Mouse (Mus musculus) 3134 (cell line): ENCODE measurements around the gene Tmem245.

Experiments used
- DNase-seq: peaks from one replicate; pipeline ENCODE4 v3.0.0-alpha.2; 2011; ENCODE audit warnings: low spot score; ENCODE audit not compliant: insufficient read length; ENCODE audit errors: extremely low read depth

The Tmem245 gene

DNA sequence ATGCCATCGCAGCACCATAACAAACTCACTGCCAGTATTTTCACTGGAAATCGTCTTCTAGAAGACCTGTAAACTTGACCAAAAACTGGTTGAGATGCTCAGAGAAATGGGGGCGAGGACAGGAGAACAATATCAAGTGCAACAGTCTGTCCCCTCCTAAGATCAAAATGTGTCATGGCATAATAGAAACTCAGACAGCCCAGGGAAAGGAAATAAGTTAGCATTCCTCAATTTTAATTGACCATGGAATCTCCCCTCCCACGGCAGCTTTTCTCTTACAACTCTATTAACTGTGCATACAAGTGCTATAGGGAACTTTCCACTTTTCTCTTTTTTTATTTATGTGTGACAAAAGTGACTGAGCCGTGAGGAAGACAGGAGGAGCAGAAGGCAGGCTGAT, 79.5 kb downstream of the Tmem245 start:
- no peak for DNase-seq

DNA sequence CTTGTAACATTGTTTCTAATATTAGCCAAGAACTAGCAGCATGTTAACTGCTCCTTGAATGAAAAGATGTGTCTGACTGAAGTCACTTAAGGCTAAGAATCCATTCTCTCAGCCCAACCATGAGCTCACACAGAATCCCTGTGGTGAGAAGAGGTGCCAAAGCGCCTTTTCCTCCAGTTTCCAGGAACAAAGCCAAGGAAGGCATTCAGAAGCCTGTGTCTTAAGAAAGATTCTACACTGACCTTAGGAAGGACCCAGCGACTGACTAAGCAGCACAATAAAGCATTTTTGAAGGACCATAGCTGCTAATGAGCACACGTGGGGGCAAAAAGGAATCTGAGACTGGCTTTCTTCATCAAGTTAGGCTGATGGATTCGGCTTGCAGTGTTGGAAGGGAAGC, 81.3 kb downstream of the Tmem245 start:
- peak; percentile 63 for DNase-seq

DNA sequence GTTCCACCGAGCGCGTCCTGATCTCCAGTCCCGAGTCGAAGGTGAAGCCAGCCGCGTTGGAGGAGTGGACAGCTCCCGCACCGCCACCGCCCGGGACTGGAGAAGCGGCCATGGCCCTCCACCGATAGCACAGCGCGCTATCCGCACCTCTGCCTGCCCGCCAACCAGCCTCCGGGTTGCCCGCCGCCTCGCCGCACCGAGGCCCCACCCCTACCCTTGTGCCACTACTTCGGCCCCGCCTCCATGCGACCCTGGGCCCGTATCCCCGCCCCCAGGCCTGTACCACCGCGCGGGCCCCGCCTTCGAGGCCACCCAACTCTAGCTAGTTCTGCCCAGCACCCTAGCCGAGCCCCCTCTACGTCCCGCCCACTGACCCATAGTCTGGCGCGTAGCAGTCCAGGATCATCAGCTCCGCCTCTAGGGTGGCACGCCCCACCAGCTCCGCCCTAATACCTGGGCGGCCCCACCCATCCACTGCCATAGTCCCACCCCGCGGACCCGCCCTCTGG, 82.2 kb downstream of the Tmem245 start, which contains the start of gene Ctnnal1:
Gene Ctnnal1 (minus strand): TSS at position 186 of the 509 bp plus-strand sequence.
- DNase-seq: peak; percentile 96

DNA sequence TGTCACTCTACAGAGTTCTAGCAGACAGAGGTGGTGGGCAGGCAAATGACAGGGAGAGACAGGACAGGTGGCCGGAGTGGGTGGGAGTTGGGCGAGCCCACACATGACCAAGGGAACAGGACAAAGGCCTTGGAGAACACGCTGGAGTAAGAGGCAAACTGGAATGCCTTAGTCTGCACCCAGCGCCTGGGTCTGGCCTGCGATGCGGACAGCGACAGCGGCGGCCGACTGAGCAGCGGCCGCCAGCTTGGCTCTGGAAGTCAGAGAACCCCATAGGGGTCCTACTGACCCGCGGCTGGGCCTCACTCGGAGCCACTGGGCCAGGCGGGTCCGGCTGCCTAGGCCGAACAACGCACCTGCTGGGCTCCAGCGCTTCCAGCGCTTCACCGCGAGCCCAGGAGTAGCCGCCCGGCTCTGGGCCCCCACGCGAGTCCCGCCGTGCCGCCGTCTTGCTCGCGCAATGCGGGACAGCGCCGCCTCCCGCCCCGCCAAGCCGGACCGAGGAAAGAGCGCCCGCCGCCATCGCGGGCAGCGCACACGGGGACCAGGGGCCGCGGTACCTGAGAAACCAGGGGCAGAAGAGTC, 82.7 kb downstream of the Tmem245 start:
- peak; percentile 76 for DNase-seq

DNA sequence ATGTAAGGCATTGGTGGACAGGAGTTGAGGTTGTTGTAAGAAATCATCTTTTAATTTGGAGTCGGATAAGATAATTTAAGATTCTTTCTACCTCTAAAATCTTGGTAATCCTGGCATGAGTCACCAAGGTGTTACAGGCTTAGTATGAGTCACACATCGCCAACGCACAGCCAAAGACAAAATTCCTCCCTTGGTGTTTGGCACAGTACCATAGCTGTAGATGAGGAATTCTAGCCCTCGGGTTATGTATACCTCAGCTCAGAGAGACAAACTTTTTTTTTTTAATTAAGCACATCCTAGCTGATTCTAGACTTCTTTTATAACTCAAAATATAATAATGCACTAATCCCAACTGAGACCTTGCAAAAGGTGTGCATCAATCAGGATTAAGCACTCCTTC, 83.2 kb downstream of the Tmem245 start:
- peak; percentile 53 for DNase-seq

DNA sequence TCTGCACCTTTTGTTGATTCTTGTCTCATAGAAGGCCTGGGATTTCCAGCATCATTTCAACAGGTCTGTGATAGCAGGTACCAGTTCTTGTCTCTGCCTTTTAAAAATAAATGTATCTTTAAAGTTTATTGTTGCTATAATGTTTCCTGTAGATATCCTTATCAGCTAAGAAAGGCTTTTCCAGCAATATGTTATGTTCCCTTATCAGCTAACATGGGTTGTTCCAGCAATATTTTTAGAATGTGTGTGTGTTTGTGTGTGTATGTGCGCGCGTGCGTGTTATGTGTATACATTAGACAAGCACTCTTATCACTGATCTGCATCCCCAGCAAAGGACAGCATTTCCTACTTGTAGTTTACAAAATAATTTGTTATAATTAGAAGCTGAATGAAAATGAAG, 85.7 kb downstream of the Tmem245 start:
- no peak for DNase-seq

DNA sequence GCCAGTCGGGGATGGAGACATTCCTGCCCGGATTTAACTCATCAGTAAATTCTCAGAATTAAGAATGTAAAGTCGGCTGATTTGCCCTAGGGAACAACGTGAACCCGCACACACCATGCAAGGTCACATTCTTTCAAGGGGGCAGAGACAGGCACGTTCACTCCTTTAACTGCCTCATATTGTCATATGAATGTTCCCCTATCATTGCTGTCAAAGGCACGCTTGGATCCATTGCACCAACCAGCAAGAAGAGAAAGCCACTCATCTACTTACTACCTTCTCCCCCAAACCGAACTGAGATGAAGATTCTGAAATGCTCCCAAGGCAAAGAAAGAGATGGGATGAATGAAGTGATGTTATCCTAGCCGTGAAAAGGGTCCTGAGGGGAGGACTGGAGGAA, 88.5 kb downstream of the Tmem245 start:
- DNase-seq: no peak

DNA sequence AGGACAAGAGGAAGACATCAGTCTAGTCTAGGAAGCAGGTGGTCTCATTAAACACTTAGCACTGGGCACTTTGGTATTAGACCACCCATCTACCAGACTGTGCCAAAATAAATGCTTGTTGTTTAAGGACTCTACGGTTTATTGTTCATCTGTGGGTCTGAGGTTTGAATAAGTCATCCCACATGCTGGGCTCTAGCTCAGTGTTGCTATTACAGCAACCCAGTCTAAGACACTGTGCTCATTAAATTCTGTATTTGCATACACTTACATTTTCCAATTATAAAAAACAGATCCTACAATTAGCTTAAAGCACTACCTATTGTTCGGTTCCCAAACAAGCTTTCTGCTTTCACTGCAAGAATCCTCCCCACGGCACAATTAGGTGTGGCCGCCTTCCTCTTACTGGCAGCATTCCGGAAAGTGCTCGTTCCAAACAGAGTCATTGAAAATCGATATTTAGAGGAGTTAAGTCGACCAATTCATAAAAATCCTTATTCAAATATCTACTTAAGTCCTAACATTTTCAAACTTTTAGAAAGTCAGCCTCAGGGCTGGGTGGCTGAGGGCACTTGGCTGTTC, 90.8 kb downstream of the Tmem245 start:
- DNase-seq: no peak

DNA sequence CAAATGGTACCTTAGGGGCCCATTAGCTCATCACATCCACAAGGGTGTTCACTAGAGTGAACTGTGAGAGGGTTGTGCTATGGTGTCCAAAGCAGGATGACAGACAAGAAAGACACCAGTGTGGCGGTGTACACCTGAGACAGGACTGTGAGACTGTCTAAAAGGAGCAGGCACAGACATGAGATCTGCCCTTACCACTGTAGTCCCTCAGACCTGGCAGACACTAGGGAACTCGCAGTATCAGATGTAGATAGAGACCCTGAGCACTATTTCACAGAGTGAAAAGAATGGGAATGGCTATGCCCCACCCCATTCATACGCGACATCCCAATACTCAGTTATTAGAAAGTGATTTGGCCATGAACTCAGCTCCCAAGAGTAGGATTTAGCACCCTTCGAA, 91.3 kb downstream of the Tmem245 start:
- no peak for DNase-seq

DNA sequence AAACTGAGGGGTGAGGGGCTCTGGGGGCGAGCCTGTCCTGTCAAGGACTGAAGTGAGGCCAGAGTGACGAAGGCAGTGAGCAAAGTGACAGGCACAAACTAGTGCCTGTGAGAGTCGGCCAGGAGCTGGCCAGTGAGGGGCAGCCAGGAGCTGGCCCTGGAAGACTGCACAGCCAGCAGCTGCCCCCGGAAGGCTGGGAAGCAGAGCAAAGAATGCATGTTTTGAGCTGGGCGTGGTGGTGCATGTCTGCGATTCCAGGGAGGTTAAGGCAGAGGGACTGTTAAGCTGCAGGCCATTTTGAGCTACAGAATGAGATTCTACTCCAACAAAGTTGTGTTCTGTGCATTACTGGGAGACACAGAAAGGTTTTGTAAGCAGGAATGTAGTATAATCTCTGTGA, 96.5 kb downstream of the Tmem245 start:
- no peak for DNase-seq

DNA sequence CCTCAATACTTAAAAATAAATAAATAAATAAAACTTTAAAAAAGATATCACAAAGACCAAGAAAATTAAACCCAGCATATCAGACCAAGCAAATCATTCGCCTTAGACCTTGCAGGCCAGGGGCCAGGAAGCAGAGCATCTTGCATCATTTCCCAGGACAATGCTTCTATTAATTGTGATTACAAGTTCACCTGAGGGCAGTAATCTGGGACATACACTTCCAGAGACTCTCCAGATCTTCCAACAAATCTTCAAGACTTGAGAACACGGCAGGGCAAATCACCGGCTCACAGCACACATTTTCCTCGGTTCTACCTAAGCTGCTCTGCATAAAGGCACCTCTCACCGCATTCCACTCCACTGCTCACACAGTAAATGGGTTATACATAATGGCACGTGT, 99.2 kb downstream of the Tmem245 start:
- no peak for DNase-seq

DNA sequence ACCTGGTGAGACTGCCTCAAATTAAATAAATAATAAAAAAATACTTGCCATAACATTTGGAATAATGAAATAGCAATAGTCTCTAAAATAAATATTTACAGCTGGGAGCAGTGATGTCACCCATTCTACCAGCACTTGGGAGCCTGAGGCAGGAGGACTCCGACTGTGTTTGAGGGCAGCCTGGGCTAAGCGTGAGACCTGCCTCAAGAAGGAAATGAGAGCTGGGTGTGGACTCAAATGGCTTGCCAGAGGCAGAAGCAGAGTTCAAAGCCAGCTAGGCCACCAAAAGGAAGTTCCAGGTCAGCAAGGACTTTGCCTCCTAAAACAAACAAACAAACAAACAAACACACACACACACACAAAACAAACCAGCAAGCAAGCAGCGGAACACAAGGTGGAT, 99.8 kb downstream of the Tmem245 start:
- DNase-seq: no peak

DNA sequence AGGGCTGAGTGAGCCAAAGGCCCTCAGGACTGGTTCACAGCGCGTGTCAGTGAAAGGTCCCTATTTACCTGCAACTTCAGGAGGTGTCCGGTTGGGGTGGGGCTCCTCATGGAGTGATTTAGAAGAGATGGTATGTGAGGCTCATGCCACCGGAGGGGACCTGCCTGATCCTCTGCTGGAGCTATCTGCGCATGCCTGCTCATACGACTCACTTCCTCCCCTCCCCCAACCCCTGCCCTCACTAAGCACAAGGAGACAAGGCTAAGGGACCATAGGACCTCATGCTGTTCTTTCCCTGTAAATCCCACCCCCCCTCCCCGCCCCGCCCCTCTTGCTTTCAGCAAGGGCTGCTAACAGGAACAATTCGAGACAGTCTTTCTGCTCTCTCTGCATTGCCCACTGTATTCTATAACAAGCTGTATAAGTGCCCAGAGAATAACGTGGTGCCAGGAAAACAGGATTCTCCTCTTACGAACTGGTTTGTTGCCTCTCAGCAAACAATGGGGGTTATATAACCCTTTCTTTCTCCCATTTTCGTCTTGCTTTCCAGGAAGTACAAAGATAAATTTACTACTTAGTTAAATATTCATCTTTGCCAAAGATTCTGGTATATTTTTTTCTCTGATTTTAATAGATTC, 101.2 kb downstream of the Tmem245 start:
- no peak for DNase-seq

DNA sequence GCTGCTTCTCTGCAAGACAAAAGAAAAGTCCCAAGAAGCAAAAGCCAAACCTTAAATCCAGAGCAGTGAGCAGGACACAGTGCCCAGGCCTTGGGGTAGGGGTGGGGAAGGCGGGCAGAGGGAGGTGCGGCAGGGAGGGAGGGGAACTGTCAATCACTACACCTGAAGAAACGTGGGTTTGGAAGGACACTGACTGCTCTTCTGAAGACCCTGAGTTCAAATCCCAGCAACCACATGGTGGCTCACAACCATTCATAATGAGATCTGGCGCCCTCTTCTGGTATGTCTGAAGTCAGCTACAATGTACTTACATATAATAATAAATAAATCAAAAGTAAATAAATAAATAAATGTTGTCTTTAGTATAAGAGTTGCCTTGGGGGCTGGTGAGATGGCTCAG, 102.3 kb downstream of the Tmem245 start:
- no peak for DNase-seq

DNA sequence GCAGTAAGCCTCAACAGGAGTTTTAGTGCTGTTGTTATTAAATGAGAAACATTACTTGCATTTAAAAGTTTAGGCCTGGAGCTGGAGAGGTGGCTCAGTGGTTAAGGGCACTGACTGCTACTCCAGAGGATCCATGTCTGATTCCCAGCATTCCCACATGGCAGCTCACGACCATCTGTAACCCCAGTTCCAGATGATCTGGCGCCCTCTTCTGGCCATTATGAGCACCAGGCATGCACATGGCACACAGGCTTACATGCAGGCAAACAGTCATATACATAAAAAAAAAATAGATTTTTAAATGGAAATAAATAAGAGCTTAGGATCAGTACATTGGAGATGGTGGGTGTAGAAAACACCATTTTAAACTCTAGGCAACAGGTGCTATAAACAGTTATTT, 103.3 kb downstream of the Tmem245 start:
- no peak for DNase-seq

DNA sequence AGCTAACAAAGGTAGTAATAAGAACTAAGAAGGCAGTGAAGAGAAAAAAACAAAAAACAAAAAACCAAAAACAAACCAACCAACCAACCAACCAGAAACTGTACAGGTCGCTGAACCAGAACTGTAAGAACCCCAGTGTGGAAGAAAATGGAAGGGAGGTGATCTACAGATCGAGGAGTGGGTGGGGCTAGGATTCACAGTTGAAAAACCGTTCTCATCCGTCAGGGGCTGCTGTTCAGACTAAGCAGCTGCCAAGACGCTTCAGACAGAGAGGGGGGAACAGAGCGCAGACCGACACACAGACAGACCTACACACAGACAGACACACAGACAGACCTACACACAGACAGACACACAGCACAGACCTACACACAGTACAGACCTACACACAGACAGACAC, 104.7 kb downstream of the Tmem245 start:
- no peak for DNase-seq

DNA sequence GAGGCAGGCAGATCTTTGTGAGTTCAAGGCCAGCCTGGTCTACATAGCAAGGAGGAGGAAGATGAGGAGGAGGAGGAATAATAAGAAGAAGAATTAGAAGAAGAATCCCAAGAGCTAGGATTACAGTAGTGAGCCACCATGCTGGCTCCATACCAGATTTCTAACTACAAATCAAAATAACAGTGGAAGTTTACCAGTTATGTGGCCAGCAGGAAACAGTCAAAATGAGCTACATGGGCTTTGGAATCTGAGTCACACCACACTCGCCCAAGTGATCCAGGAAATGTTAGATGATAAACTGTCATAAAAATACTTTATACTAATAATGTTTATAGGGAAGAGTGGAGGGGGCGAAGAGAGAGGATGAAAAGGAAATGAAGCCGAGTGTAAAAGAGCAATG, 106.9 kb downstream of the Tmem245 start:
- DNase-seq: peak; percentile 68

DNA sequence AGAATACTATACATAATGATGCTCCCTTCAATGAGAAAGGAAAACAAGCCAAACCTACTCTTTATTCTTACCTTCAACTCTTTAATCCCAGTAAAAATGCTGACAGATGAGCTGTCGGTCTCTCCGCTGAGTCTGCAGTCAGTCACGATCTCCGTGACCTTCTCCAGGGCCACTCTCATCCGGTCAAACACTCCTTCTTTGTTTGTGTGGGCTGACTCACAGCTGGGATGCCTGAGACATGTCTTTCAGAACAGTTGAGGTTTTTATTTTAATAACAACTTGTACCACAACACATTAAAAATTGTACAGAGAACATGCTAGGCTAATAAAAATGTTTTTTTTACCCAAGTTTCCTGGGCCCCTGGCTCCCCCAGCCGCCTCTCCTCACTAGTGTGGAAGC, 109.6 kb downstream of the Tmem245 start:
- peak; percentile 59 for DNase-seq

DNA sequence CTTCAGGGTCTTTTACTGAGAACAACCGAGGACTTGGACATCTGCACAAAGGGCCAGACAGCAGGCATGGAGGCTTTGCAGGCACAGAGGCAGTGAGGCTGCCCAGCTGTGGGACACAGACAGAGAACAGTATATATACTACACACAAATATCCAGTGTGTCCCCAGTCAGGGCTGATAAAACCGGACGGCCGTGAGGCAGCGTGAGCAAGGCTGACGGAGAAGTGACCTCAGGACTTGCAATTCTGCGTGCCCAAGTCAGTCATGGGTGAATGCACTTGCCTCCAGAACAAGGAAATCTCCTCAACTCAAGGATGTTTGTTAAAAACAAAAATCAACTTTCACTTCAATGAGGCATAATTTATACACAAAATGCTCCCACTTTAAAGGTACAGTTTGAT, 115.2 kb downstream of the Tmem245 start:
- DNase-seq: no peak

DNA sequence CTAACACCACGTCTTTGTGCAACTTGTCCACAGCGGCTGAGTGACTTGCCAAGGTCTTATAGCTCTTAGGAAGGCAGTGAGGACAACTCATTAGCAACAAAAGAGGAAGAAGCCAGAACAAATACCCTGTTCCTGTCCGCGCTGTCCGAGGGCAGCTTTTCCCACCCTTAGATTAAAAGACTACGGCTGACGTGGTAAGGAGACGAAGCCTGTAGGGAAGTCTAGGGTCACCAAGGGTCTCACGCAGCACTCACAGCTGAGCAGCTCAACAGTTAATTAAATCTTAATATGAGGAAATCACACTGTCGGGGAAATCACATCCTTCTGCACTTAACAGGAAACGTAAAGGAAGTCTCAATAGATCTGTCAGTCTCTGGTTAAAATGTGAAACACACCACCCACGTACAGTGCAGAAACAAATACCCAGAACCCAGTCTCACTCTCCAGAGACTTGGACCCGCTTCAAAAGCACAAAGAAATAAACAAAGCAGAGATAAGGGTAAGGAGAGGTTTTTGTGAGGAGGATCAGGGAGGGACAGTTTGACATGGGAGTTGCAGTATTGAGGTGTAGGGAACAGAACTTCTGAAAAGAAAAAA, 116.1 kb downstream of the Tmem245 start:
- no peak for DNase-seq

DNA sequence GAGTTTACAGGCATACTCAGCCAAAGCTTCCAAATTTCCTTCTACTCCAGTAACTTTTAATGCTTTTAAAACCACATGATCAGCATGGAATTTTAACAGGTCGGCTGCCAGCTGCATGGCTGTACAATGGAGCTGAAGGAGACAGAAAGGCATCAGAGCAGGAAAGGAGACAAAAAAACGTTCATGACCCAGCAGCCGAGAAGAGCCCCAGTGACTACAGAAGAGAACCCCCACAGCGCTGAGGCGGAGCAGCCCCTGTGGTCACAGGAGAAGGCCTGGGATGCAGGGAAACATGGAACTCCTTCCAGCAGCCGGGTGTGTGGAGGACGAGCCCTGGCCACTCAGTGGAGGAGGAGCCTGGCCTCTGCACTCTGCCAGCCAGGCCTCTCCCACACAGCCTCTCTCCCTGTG, 117.7 kb downstream of the Tmem245 start:
- DNase-seq: peak; percentile 83

DNA sequence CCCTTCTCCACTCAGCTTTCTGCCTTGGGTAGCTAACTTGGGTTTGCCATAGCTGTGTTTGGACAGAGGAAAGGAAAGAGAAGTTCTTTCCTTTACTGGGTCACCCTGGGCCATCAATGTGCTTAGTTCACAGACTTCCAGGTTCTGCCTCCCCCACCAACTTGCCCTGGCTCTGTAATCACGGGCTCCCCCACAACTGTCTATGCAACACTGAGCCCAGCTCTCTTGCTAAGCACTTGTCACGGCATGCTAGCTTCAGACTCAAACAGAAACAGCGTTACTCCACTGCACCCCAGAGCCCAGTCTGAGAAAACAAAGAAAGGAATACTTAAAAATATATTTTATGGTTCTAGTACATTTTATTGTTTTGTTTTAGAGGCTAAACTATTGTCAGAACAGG, 118.3 kb downstream of the Tmem245 start:
- DNase-seq: no peak
